Mouse (Mus musculus) heart, embryonic 16.5 days (tissue): ENCODE data around the gene Apobec4. TPM values are rescaled to one million over a fixed set of nuclear protein-coding genes. Genes with fewer than 3 reads are reported as not detected.

ENCODE experiments used
- polyA plus RNA-seq: library from polyadenylated mRNA; unstranded; fragments of >200 nt; fragmentation: Nextera tagmentation; extraction: Ambion mirVana; gene quantifications from 2 replicates; pipeline ENCODE4 v1.2.1, GENCODE M21; 2015

The Apobec4 gene
- polyA plus RNA-seq, 1 experiment from 2014 or later = not detected

Other genes with a start within 250 kb of the Apobec4 start
- 60.1 and 61.0 TPM in 2 replicates for gene Rgl1, start 15.8 kb downstream of the Apobec4 start, polyA plus RNA-seq
- gene Arpc5, start 16.0 kb downstream of the Apobec4 start, polyA plus RNA-seq = 196 and 229 TPM in 2 replicates
- 4.0 and 6.1 TPM in 2 replicates for gene Ncf2, start 49.6 kb downstream of the Apobec4 start, polyA plus RNA-seq
- gene Smg7, start 152.1 kb downstream of the Apobec4 start, polyA plus RNA-seq = 21.5 and 23.2 TPM in 2 replicates
- 0.58 and 1.1 TPM in 2 replicates for gene Nmnat2, start 204.4 kb downstream of the Apobec4 start, polyA plus RNA-seq